Mouse (Mus musculus) myocyte (in vitro differentiated cells): ENCODE measurements around the gene Mmp14.

ENCODE experiments used
- CEBPB ChIP-seq: IDR thresholded peaks from 2 replicates; pipeline ENCODE4 v1.6.1; 2011; ENCODE audit warnings: mild to moderate bottlenecking, moderate library complexity; ENCODE audit not compliant: poor library complexity, insufficient read depth, severe bottlenecking
- E2F4 ChIP-seq: IDR thresholded peaks from one replicate; pipeline ENCODE4 v1.6.1; 2011; ENCODE audit warnings: mild to moderate bottlenecking, control low read depth, moderate library complexity; ENCODE audit not compliant: insufficient read depth
- MAX ChIP-seq: IDR thresholded peaks from one replicate; pipeline ENCODE4 v1.6.1; 2011; ENCODE audit warnings: low read depth, mild to moderate bottlenecking, control low read depth
- MYOD1 ChIP-seq, 3 experiments: IDR thresholded peaks; one replicate each; pipeline ENCODE4 v1.6.1; 2011; ENCODE audit warnings: control low read depth in 2 of 3, low read depth in 2 of 3, mild to moderate bottlenecking in 2 of 3, moderate library complexity in 1 of 3; ENCODE audit not compliant: insufficient read length in 2 of 3, control insufficient read depth in 1 of 3
- POLR2A ChIP-seq: IDR thresholded peaks from one replicate; pipeline ENCODE4 v1.6.1; 2011; ENCODE audit warnings: low read depth, mild to moderate bottlenecking, control low read depth, moderate library complexity; ENCODE audit not compliant: insufficient read length
- POLR2AphosphoS2 ChIP-seq: IDR thresholded peaks from one replicate; pipeline ENCODE4 v1.6.1; 2011; ENCODE audit warnings: low read depth, control low read depth; ENCODE audit not compliant: insufficient read length
- REST ChIP-seq: IDR thresholded peaks from one replicate; pipeline ENCODE4 v1.6.1; 2011; ENCODE audit warnings: mild to moderate bottlenecking, control low read depth, moderate library complexity; ENCODE audit not compliant: insufficient read depth, insufficient read length
- SRF ChIP-seq: IDR thresholded peaks from one replicate; pipeline ENCODE4 v1.6.1; 2011; ENCODE audit warnings: low read depth; ENCODE audit not compliant: control insufficient read depth, insufficient read length
- USF1 ChIP-seq: IDR thresholded peaks from one replicate; pipeline ENCODE4 v1.6.1; 2011; ENCODE audit warnings: low read depth, mild to moderate bottlenecking, control low read depth, moderate library complexity

DNA sequence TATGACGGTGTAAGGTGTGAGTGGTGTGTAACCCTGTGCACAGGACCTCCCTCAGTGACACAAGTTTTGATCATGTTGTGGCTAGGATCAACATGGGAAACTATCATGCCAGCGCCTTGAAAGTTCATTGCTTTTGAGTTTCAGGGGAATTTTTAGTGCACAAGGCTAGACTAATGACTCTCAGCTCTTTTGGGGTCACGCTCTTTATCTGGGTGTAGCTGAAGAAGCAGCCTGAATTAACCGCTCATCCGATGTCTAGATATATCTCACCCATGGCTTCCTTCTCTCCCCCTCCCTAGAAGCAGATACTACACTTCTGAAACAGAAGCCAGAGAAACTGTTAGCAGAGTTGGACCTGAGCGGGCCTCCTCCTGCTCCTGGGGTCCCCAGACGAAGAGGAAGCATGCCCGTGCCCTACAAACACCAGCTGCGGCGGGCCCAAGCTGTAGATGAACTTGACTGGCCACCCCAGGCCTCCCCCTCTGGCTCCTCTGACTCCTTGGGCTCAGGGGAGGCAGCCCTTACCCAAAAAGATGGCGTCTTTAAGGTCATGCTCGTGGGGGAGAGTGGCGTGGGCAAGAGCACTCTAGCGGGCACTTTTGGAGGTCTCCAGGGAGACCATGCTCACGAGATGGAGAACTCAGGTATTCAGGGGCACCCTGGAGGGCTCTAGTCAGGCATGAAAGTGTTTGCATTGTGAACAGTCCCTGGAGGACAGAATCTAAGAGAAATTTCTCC lies 45.9 kb downstream of the Mmp14 start:
- TF ChIP-seq POLR2A (no peak), SRF (no peak), REST (no peak), POLR2AphosphoS2 (no peak), MYOD1 (IDR thresholded peaks at IDR 0.05; ENCODE audit: control insufficient read depth in 1 of 3, insufficient read length in 2 of 3, low read depth in 2 of 3) (no peak), E2F4 (no peak), MAX (no peak), USF1 (no peak), CEBPB (no peak)
